Mouse (Mus musculus): Measurements from ENCODE around the gene Nrsn2.

- no peak for TF ChIP-seq CTCF (IDR thresholded peaks at IDR 0.05; ENCODE audit: low read depth, low read length)
- TF ChIP-seq GATA2 (IDR thresholded peaks at IDR 0.05; ENCODE audit: borderline replicate concordance, low read depth, low read length): no peak
- TF ChIP-seq GATA1 (IDR thresholded peaks at IDR 0.05; ENCODE audit: borderline replicate concordance, low read length): no peak
- TF ChIP-seq TAL1 (conservative IDR thresholded peaks at IDR 0.05; ENCODE audit: low read depth, low read length): no peak
These were observed 45.5 kb downstream of the Nrsn2 start for GRCm38 (mm10) chr2:152330858-152331423.
